Mouse (Mus musculus) spleen, adult 18-20 months (tissue): ENCODE measurements around the gene Gm10382.
A peak's percentile ranks its signal among the peaks of the same experiment; 100 is the strongest.
"Not testable (repeated sequence)": the region's sequence is repeated elsewhere in the genome, so short reads cannot be mapped to it uniquely, and the experiment has no call there.

Experiments used
- DNase-seq, 2 experiments: peaks; one replicate each; pipeline ENCODE4 v3.0.0; 2022; ENCODE audit warnings: mixed read lengths in 2 of 2

The Gm10382 gene

DNA sequence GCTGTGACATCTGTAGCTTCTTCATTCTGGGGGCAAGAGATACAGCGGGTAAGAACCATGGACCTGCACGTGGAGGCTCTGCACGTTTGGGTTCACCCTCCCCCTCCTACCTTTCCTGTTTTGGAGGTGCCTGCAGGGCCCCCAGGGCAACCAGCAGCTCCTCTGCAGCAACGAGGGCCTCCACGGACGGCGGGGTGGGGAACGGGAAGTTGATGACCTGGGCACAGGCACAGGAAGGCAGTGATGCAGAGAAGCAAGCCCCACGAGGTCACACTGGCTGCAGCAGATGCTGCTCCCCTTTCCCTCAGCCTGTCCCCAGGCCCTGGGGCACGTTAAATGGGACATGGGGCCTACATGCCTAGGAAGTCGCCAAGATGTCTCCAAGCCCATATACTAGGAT, 30.0 kb downstream of the Gm10382 start:
- DNase-seq, result peak in 1 of 2 experiments; percentile 49

DNA sequence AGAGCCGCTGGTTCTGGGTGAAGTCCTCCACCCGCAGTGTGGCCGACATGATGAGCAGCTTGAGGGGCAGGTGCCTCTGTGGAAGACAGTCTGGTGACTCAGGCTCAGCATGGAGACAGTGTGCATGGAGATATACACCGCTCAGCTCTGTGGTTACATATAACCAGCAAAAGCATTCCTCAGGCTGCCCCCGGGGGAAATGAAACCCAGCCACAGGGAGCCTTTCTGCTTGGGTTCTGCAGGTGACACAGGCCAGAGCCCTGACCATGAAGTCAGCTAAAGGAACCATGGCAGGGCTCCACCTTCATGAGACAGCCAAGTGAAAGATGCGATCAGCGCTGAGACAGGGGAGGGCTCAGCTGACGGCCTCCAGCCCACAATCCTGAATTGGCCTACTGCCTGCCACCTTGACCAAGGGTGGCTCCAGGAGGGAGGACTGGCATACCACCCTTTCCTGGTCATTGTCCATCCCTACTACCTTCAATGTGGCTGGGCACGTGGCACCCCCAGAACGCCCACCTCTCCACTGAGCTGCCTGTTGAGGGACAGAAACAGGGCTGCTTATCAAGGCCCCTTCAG, 36.7 kb downstream of the Gm10382 start:
- DNase-seq, result no peak

- DNase-seq, result no peak
Measured at GRCm38 (mm10) chr5:125426343-125426742, 37.2 kb downstream of the Gm10382 start.

GRCm38 (mm10) chr5:125432324-125432723, 43.2 kb downstream of the Gm10382 start:
- DNase-seq, result not testable (repeated sequence)

- peak; percentile 88 to 91 for DNase-seq
Measured at GRCm38 (mm10) chr5:125433793-125434337, 44.7 kb downstream of the Gm10382 start, which contains the start of gene Dhx37. TSS of gene Dhx37 (minus strand) at chr5:125434121.

- DNase-seq, result not testable (repeated sequence)
Measured at GRCm38 (mm10) chr5:125434347-125434746, 45.2 kb downstream of the Gm10382 start.
